Mouse (Mus musculus) G1E (cell line): ENCODE results near the gene Lims1.

Experiments used
- CTCF ChIP-seq: IDR thresholded peaks from 2 replicates; pipeline ENCODE4 v1.5.1; 2012; ENCODE audit warnings: low read depth, low read length, inconsistent platforms, mixed read lengths
- GATA1 ChIP-seq: IDR thresholded peaks from 2 replicates; pipeline ENCODE4 v1.6.1; 2012; ENCODE audit warnings: borderline replicate concordance, low read length, inconsistent platforms, mixed read lengths

DNA sequence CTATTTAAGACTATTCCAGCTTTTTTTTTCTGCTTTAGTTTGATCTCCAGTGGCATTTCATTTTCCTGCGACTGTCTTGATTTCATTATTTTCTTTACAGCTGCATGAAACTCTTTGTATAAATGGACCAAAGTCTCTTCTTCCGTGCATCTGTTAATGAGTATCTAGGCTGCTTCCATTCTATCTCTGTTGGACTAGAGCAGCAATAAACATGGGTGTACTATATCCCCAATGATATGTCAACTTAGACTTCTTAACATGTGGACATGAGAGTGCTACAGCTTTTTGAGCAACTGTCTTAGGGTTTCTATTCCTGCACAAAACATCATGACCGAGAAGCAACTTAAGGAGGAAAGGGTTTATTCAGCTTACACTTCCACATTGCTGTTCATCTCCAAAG, 16.4 kb upstream of the Lims1 start:
- TF ChIP-seq GATA1 (no peak), CTCF (no peak)
